Mouse (Mus musculus): Measurements from ENCODE around the gene Ptprcap.

Gene Ptprcap

DNA sequence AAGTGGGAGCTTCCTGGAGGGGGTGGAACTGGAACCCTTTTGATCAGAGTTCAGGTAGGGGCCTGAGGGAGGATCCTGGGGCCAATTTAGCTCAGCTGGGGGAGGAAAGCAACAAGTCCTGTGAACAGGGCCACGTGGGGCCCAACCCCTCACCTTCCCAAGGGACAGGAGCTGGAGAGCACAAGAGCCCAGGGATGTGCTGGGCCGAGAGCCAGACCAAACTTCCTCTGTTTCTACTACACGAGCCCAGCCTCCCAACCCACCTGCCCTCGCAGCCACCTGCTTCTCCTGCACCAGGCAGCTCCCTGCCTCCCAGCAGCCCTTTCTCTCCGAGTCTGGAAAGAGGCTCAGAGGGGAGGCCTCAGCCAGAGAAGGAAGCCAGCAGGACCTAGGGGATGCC lies 43.1 kb downstream of the Ptprcap start:
- no peak for DNase-seq

GRCm38 (mm10) chr19:4197180-4197579 lies 43.8 kb downstream of the Ptprcap start:
- no peak for DNase-seq

- DNase-seq, result peak; percentile 97 to 98
These were observed 48.0 kb downstream of the Ptprcap start, which contains the start of gene Rad9a for GRCm38 (mm10) chr19:4201291-4201909. Gene Rad9a, minus strand, starts transcription at chr19:4201662.

DNA sequence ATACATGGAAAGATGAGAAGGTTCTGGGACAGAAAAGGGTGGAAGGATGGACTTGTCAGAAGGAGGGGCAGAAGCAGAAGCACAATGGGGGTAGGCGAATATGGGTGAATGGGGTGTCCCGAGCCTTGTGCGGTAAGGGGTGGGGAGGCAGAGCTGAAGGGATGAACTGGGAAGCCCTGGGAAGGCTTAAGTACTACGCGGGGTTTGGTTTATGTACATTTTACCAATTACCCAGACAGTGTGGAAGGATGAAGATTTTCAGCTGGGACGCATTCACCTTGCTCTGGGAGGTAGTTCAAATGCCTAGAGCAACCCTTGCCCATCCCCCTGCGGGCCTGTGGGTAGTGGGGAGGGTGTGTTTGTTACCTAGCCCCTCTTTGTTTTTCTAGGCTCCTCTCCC lies 48.7 kb downstream of the Ptprcap start:
- no peak for DNase-seq

DNA sequence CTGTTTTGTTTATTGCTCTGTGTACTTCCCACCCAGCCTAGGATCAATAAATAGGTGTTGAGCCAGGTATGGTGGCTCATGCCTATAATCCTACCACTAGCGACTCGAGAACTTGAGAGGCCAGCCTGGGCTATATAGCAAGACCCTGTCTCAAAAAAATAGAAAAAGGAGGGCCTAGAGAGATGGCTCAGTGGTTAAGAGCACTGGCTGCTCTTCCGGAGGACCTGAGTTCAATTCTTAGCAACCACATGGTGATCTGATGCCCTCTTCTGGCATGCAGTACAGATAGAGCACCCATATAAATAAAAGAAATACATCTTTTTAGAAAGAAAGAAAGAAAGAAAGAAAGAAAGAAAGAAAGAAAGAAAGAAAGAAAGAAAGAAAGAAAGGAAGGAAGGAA lies 49.7 kb downstream of the Ptprcap start:
- no peak for DNase-seq

- DNase-seq, result no peak
These were observed 50.4 kb downstream of the Ptprcap start for GRCm38 (mm10) chr19:4203604-4204326.

DNA sequence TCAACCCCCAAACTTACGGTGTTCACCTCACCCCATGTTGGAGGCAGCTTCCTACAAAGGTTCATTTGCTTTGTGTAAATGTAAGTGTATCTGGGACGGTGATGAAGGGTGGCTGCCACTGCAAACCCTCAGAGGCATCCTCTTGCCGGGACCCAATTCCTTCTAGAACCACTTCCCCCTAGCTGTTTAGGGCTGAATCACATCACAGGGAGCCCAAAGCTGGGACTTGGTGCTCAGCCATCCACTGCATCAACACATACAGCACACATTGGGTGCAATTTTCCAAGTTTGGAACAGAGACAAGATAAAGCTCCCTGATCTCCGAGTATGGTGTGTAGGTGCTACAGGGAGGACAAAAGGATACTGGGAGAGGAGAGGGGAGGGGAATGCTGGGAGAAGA lies 51.5 kb downstream of the Ptprcap start:
- DNase-seq, result no peak

Measured in cerebellum, postnatal 14 days (tissue).